Mouse (Mus musculus) urinary bladder, postnatal 4 days (tissue): ENCODE data around the gene Gstk1.

ENCODE experiments used
- DNase-seq, 2 experiments: peaks; one replicate each; pipeline ENCODE4 v3.0.0; 2021 to 2022; ENCODE audit warnings: low spot score in 2 of 2

Gene Gstk1

GRCm38 (mm10) chr6:42265391-42266330 is 19.9 kb downstream of the Gstk1 start:
- DNase-seq: no peak

- DNase-seq: no peak
Observed at GRCm38 (mm10) chr6:42270817-42271216, 25.1 kb downstream of the Gstk1 start.

GRCm38 (mm10) chr6:42276151-42276550 is 30.4 kb downstream of the Gstk1 start:
- no peak for DNase-seq

DNA sequence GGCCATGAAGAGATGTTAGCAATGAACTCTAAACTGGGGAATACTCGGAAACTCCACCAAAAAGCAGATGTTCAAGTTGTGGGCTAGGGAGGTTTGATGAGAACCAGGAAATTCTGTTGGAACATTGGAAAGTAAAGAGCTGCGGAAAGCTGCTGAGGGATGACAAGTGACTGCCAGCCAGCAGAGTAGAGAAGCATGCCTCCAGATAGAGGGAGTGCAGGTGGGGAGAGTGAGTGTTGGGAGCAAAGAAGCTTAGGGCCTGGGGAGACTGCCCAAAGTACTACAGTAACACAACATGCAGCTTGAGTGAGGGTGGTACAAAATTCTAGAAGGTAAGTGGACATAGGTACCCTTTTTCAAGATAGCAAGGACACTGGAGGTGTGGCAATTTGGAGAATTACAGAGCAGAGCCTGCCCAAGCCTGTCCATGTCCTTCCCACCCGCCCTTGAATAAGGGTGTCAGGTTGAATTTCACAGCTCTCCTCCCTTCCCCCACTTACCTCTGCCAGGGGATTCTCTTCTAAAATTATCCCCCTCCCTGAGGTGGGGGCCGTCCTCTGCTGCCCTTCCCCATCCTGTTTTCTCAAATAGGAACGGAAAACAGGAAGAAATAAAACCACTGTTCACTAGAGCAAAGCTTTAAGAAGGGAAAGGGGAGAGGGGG is 37.3 kb downstream of the Gstk1 start:
- no peak for DNase-seq

GRCm38 (mm10) chr6:42286448-42286847 is 40.7 kb downstream of the Gstk1 start, which contains the start of gene Clcn1:
Clcn1 (plus strand) TSS chr6:42286685.
- DNase-seq: no peak

GRCm38 (mm10) chr6:42287562-42287961 is 41.8 kb downstream of the Gstk1 start:
- DNase-seq: no peak

- DNase-seq: no peak
Observed at GRCm38 (mm10) chr6:42293327-42293726, 47.6 kb downstream of the Gstk1 start.

DNA sequence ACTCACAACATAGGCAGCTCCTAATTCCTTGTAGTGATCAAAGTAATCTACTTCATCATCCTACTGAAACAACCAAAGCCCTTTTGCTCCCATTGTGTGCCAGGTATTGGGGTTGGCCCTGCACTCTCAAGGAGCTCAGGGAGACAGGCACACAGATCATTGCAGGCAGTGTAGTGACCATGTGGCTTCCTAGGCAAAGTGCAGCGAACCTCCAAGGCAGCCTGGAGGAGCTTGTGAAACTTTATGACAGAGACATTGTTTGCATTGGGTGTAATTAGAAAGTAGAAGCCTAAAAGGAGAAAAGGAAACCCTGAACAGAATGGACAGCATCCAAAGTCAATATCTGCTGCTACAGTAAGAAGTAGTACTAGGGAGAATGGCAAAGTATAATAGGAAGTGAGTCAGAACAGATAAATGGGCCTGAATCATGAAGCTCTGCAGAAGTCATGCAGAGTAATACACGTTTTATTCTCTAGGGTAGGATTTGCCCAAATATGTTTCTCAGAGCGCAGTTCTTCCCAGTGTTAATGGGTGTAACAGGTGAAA is 49.9 kb downstream of the Gstk1 start:
- DNase-seq: no peak

- DNase-seq: no peak
Observed at GRCm38 (mm10) chr6:42299362-42299761, 53.6 kb downstream of the Gstk1 start.
